Mouse (Mus musculus): ENCODE data around the gene Gm49450.

DNA sequence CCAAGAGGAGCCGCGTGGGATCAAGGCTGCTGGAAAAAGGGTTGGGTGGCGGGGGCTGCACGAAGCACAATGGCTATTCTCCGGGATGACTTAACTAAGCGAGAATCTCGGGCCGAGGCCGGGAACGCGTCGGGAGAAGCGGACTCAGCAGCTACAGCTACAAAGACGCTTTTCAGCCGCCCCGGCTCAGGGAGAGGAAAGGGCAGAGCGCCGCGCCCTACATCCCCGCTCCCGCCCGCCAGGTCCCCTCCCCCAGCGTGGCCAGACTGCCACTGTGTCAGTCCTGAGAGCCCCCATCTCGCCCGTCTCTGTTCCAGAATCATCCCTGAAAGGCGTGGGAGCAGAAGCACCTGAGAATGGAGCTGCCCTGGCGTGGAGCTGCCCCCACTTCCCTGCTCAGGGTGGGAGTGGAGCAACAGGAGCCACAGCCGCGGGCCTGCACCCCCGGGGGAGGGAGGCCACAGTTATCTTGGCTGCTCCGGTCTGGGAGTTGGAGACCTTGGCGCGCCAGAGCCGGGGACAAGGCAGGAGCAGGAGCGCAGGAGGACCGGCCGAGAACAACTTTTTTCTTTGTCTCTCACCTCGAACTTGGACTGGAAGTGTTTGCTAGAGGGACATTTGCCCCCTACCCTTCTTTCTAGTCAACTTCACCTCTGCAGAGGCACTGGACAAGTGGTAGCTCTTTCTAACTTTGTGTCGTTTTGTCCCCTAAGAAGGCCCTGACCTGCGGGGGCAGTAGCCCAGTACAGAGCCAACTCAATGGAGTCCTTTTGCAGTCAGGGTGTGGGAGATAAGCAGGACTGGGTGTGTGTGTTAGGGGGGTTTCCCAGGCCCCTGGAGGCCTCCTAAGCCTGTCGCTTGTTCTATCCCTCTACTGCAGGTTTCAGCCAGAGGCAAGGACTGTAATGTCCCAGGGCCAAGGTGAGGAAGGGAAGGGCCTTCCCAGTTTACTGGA is 57.4 kb downstream of the Gm49450 start:
- TF ChIP-seq CTCF (IDR thresholded peaks at IDR 0.05; ENCODE audit: low read depth) (no peak), EP300 (optimal IDR thresholded peaks at IDR 0.05) (no peak)
